Mouse (Mus musculus) granulocyte monocyte progenitor cell, adult 5-6 weeks (primary cell): ENCODE data around the gene Spns2. TPM values are rescaled to one million over a fixed set of nuclear protein-coding genes. Genes with fewer than 3 reads are reported as not detected.

Source experiments
- ATAC-seq: replicated peaks from 2 replicates; pipeline ENCODE4 v1.8.0; 2016; ENCODE audit warnings: mild to moderate bottlenecking, moderate TSS enrichment, inconsistent platforms; ENCODE audit not compliant: poor library complexity, severe bottlenecking
- total RNA-seq, 2 experiments: library from RNA; stranded (forward) in 1 of 2; stranded (reverse) in 1 of 2; fragments of 200-712, 200-1000 nt in 1 of 2; fragments of >200 nt in 1 of 2; fragmentation: Nextera tagmentation in 1 of 2; gene quantifications; 2 replicates each; pipeline ENCODE4 v1.2.3; 2014 to 2017

The Spns2 gene
- total RNA-seq, 2 experiments from 2014 or later, result 5.6 to 27.1 TPM

DNA sequence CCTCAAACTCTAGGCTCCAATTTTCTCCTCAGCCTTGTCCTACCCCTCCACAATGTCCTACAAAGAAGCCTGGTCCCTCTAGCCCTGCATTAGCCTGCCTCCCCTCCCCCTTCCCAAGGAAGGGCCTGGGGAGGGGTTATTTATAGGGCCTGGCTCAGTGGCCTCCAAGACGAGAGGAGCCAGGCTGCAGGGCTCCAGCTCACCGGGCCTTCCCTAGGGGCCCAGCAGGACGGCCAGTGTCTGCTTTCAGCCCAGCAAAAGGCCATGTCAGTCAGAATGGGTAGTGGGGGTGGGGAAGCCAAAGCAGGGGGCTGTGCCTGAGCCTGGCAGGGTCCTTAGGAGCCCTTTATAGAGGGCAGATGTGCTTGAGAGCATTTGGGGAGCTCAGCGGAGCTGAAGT is 72.3 kb downstream of the Spns2 start:
- ATAC-seq, result no peak

DNA sequence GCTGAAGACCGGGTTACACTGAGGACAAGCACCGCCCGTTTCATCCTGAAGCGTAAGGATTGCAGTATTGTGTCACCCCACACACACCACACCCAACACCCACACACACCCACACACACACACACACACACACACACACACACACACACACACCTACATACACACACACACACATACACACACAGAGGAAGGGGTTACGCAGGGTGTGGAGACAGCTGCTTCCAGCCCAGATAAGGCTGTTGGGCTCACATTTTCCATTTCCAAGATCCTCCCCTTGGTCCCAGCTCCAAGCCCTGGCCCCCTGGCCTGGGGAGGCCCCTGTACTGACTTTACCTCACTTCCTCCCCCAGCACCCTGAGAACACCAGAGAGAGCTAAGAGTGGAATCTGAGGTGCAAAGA is 73.0 kb downstream of the Spns2 start:
- ATAC-seq, result no peak

DNA sequence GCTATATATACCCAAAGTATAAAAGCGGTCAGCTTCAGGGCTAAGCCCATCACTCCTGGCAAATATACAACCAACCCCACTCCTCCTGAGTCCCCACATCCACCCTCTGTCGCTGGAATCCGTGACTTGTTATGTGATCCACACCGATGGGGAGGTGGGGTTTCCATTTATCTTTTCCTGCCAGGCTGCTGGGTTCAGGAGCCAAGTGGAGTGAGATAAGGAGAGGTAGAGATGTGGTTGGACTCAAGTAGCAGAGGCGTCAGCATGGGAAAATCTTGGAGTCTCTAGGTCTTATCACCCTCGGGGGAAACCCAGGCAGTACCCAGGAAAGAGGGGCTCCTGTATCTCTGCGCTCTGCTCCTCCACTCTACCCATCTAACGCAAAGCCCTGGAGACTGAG is 74.5 kb downstream of the Spns2 start:
- no peak for ATAC-seq

DNA sequence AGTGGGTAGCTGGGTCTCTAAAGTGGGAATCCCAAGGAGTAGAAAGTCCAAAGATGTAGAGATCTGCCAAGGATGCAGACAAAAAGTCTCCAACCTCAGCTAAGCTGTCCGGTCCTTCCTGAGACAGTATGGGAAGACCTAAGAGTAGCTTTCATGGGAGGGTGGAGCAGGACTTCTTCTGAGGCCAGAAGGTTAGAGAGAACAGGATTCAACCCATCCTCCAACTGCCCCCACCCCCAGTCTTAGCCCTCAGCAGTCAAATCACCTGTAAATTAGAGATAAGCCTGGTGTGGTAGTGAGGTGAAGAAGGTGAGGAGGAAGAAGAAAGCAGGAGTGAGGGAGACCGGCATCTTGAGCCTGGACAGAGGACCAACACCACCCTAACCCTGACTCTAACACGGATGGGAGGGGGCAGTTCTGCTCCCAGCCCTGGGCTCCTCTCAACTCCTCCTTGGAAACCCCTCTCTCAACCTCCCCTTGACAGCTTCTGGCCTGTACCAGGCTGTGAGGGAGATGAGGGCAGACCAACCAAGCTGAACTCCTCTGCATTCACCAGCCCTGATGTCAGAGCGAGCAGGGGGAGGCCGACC is 76.0 kb downstream of the Spns2 start:
- ATAC-seq, result no peak

DNA sequence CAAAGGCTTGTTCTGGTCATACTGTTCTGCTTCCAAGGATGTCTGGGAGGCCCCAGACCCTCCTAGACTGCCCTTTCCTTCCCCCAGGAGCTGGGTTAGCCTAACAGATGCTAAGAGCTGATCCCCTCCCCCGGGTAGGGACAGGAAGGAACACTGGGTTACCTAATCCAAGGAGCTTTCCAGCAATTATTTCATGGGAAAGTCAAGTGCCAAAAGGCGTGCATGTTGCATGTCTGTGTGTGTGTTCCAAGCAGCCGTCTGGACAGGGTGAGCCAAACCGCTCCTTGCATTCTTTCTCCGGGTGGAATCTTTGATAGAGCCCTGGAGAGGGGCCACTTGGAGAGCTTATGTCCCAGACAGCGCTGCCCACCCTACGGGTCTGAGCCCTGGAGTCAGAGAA is 76.7 kb downstream of the Spns2 start:
- no peak for ATAC-seq

DNA sequence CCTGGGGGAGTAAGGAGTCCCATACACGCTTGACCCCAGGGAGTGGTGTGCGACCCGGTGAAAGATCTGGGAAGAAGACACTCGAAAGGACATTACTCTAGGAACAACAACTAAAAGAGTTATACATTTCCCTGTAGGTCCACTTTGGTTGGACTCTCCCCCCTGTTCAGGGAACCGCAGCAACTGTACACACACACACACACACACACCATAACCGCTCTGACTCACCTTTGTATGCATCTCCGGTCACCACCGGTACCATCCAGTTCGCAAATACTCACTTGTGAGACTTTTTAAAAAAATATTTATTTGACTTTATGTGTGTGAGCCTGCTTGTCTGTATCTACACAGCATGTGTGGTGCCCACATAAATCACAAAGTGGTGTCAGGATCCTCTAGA is 77.8 kb downstream of the Spns2 start:
- ATAC-seq, result no peak

DNA sequence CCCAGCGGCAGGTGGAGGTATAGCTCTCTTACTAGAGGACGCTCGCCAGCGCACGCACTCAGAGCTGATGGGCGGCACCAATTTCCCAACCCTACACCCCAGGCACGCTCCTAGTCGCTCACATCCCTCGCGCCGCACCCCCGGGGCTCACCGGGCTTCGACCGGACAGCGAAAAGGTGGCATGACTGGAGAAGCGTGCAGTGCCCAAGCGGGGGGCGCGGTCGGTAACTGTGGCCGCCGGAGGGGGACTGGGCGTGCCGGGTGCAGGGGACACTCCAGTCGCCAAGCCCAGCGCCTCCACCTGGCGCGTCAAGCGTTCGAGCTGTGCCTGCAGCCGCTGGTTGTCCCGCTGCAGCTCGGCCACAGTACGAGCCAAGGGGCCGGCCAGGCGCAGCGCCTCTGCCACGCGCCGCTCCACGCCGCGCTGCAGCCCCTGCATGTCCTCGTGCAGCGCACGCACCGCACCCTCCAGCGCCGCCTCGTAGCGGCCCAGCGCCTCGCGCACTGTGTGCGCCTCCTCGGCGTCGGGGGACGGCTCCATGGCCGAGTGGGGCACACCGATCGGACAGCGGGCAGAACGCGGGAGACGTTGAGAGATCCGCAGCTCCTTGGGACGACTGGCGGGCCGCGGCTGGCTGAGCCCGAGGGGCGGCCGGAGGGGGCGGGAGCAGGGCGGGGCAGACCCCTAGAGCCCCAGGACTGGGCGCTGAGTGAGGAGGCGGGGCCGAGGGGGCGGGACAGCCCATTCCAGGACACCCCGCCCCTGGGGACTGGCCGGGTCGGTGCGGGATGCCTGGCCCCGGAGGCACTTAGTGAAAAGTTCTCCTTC is 78.4 kb downstream of the Spns2 start, which contains the start of gene Smtnl2:
Gene Smtnl2, minus strand, starts transcription at position 621 of the 829 bp plus-strand sequence.
- ATAC-seq, result peak; percentile 87

DNA sequence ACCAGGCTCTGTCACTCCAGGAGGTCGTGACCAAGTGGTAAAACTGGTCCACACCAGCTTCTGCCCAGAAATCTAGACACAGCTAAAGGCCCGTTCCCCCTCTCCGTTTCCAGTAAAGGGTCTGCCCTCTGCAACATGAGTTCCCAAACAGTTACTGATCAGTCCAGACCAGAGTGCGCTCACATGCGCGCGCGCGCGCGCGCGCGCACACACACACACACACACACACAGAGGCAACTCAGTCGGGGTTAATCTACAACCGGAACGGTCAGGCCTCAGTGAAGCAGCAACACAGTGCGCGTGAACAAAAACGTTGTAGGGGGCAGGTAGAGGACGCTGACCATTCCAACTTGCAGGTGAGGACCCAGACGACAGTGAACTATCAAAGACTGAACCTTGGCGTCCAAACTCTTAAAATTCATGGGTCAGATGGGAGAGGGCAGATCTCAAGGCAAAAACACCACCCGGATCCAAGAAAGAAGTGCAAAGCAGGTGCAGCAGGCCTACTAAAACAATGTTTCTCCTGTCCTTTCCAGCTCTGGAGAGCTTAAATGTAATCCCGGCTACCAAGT is 79.1 kb downstream of the Spns2 start:
- ATAC-seq, result no peak

DNA sequence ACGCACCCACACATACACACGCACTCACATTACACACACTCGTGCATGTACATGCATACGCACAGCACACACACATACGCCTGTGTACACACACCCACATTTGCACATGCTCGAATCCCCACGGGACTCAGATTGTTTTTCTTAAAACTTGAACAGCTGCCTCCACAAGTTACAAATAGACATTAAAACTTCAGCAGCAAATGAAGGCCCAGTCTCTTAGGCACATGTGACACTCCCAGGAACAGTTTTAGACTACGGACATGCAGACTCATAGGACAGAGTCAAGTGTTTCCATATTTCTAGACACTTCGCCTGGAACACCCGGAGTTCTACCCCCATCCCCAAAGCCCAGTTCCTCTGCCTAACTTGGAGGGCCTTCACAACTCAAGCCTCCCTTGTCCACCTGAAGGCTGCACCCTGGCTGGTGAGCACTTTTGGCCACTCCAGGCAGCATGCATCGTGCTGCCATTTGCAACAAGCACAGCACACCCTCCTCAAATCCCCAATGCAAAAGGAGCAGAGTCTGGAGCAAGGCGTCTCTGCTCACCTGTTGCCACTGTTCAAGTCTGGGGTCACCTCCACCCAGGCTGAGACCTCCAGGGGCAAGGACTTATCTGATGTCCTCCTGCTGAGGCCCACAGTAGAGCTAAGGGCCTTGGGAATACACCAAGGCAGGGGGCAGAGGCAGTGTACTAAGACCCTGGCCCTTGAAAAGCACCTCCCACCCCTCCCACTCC is 79.9 kb downstream of the Spns2 start:
- ATAC-seq, result no peak

DNA sequence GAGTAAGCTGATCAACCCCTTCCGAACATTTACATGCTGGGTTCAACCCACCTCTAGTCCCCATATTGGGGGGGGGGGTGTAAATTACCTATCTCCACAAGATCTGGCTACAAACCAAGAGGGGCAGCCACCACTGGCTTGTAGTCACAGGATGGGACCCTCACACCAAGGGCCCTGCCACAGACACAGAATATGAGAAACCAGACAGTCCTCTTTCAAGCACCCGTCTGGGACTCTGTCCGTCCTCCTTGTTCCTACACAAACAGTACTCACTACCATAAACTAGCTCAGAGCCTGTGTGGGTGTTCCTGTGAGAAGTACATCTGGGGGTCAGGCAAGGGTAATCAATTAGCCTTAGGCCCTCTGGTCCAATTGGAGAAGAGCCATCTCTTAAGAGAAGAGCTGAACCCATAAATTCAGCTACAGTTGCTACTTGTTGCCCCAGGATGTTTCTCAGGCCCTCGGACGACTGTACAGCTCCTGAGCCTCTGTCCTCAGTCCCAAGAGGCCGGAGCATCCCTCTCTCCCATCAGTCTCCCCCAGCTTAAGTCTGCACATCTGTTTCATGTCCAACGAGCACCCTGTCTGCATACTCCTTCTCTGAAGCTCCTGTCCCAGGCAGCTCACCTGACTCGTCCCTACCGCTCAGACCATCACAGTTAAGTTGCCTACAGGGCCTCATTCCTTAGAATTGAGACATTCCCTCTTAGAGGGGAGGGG is 81.1 kb downstream of the Spns2 start:
- ATAC-seq, result no peak

DNA sequence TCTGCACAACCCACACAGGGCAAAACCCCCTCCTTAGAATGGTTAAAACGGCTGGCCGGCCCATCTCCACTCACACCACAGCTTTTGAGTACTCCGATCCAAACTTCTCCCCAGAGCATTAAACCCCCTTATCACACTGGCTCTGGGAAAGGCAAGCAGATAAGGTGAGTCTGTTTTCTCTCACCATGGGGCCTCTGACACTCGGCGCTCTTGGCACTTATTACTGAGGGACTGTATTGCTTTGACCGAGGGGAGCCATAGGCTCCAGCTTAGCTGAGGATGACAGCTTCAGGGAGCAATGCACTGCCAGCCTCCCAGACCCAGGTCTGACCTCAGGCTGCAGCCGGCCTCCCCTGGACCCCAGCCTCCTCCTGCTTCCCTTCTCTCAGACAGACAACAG is 82.1 kb downstream of the Spns2 start:
- ATAC-seq, result no peak

DNA sequence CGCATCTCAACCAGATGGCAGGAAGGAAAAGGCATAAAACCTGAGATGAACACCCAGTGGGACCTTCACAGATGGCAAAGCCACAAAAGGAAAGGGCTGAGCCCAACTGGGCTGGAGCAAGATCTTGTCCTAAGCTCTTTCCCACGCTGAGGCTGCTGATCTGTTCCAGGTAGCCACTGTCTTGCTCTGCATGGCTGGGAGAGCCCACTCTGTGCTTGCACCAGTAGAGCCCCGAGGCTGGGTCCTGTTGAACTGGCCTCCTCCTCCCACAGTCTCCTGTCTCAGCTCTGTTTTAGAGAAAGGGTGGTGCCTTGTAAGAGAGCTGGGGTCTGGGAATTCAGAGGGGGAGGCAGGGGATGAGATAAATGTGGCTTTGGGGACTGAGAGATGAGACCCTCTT is 82.6 kb downstream of the Spns2 start:
- ATAC-seq, result no peak

DNA sequence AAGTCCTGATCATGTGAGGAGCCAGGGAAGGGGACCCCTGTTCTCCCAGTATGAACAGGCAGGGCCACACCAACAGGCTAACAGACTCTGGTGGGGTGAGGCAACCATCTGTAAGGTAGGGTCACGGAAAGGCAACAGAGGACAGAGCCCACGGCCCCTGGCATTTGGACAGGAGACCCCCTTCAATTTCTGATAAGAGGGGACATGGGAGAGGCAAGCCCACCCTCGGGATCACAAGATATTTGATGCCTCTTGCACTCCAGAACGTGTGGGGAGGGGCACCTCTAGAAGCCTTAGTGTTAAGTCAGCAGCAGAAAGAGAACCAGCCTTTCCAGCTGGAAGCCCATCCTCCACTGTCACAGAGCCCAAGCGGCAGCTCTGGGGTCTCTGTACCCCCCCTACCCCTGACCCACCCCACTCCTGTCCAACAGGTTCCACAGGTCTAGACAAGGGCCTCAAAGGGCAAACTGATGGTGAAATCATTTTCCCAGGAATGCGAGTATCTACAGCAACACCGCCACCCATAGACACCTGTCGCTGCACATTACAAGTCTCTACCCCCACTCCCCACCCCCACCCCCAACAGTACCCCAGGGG is 83.5 kb downstream of the Spns2 start:
- no peak for ATAC-seq

DNA sequence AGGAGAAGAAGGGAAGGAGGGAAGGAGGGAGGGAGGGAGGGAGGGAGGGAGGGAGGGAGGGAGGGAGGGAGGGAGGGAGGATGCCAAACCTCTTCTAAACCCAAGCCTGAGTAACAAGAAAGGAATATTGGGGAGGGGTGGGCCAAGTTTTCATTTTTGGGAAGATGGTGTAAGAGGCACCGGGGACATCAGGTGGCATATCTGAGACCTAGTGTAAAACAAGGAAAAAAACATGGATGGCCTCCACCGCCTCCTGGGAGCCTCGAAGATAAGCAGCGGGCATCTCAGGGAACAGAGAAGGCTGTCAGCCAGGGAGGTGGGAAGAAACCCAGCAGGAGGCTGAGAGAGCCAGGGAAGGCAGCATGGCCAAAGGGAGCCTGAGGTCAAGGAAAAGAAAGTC is 84.2 kb downstream of the Spns2 start:
- no peak for ATAC-seq

DNA sequence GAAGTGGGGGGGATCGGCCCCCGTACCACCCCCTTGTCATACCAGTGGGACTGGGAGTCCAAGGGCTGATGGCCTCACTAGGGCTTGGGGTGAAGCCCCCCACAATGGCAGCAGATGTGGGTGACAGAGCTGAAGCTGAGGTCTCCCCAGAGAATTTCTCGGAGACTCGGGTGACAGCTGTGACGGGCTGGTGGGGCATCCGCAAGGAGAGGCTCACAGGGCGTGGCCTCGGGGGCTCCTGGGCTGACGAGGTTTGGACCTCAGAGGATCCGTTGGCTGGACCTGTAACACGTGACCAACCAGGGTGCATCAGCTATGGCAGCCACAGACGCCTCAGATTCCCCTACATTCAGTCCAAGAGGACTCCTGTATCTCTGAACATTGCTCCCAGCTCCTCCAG is 86.7 kb downstream of the Spns2 start:
- no peak for ATAC-seq

DNA sequence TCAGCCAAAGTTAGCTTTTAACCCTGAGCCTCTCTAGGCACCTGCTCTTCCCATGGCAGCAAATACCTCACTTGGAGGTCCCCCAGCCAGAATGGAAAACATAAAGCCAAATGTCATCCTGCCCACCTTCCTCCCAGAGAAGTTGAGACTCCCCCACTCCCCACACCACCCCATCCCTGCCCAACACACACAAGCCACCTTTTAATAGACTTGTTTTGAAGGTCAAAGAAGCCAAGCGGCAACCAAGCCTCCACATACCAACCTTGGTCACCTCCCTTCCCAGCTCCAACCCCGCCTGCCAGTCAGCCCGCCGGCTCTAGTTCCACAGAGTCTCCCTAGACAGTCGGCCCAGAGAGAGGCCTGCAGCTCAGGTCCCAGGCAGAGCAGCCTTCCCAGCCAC is 87.7 kb downstream of the Spns2 start:
- ATAC-seq, result no peak
